Mouse (Mus musculus): ENCODE measurements around the gene Mavs. TPM values are rescaled to one million over a fixed set of nuclear protein-coding genes. Genes with fewer than 3 reads are reported as not detected.
"Not testable (repeated sequence)": the region's sequence is repeated elsewhere in the genome, so short reads cannot be mapped to it uniquely, and the experiment has no call there.

Gene Mavs
- polyA plus RNA-seq, 1 experiment from 2014 or later: 21.9 TPM

DNA sequence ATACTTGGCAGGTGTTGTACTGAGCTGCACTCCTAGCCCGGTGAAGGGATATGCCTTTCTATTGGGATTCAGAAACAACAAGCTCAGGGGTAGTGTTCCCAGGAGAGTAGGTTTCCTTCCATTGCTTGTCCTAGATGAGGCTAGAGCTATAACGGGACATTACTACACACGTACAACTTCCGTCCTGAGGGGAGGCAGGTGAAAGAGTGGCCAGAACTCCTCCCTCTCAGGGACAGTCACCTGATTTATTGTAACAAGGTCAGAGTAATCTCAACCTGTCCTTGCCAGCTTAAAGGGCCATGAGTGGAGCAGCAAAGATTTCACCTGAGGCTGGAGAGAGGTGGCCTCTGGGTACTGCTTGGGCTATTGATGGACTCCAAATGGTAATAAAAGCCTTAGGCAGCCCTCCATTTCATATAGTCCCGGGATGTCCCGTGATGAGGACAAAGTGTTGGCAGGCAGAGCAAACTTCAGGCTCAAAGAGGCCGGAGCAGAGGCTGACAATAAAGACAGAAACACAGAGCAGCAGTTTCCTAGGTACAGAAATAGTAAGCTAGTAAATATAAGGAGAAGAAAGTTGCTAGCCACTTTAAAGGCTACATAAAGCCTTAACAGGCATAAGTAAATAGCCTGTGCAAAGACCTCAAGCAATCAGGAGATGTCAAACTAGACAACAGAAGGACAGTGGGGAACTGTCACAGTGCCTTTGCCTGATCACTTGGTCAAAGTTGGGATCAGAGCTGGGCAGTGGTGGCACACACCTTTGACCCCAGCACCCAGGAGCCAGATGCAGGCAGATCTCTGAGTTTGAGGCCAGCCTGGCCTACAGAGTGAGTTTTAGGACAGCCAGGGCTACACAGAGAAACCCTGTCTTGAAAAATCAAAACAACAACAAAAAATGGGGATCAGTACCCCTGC lies 17.7 kb upstream of the Mavs start:
- H3K36me3 ChIP-seq: peaks cover 17% of the 10 kb centered on the region; the same call in 1 of the 2 replicates
- no peaks in the 10 kb centered on the region for H3K9me3 ChIP-seq (replicated peaks)
- no peak overlapping the region for H3K9ac ChIP-seq
- no peak overlapping the region for H3K4me2 ChIP-seq
- peak overlapping the region; percentile 8; the same call in 1 of the 2 replicates for H3K27ac ChIP-seq
- no peaks in the 10 kb centered on the region for H3K27me3 ChIP-seq
- WGBS: 60% methylated on average over 7 of the region's 7 CpGs
- peaks cover 29% of the 10 kb centered on the region for H3K4me1 ChIP-seq (replicated peaks)
- no peak overlapping the region for H3K4me3 ChIP-seq
- no peak; the same call in 1 of the 2 replicates for ATAC-seq (replicated peaks; ENCODE audit: insufficient number of reproducible peaks, insufficient read depth, low FRiP score, low read depth)

DNA sequence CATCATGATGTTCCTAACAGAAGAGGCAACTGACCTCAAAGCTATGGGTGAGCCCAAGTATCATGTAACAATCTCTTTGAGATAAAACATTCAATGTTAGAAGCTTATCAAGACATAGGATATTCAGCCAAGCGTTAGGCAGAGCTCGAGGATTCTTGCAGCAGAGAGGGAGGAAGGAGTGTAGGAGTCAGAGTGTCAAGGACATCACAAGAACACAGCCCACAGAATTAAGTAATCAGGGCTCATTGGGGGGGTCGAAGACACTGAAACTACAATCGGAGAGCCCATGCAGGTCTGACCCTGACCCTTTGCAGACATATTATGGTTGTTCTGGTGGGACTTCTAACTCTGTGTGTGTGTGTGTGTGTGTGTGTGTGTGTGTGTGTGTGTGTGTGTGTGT lies 13.8 kb upstream of the Mavs start:
- H3K27me3 ChIP-seq: no peaks in the 10 kb centered on the region
- no peak overlapping the region for H3K27ac ChIP-seq
- H3K4me1 ChIP-seq (replicated peaks): peaks cover 13% of the 10 kb centered on the region
- ATAC-seq (replicated peaks; ENCODE audit: insufficient number of reproducible peaks, insufficient read depth, low FRiP score, low read depth): no peak
- no peak overlapping the region for H3K4me3 ChIP-seq
- no peak overlapping the region for H3K9ac ChIP-seq
- no peaks in the 10 kb centered on the region for H3K36me3 ChIP-seq
- WGBS: 53% methylated on average over 4 of the region's 4 CpGs
- no peak overlapping the region for H3K4me2 ChIP-seq
- H3K9me3 ChIP-seq (replicated peaks): no peaks in the 10 kb centered on the region

DNA sequence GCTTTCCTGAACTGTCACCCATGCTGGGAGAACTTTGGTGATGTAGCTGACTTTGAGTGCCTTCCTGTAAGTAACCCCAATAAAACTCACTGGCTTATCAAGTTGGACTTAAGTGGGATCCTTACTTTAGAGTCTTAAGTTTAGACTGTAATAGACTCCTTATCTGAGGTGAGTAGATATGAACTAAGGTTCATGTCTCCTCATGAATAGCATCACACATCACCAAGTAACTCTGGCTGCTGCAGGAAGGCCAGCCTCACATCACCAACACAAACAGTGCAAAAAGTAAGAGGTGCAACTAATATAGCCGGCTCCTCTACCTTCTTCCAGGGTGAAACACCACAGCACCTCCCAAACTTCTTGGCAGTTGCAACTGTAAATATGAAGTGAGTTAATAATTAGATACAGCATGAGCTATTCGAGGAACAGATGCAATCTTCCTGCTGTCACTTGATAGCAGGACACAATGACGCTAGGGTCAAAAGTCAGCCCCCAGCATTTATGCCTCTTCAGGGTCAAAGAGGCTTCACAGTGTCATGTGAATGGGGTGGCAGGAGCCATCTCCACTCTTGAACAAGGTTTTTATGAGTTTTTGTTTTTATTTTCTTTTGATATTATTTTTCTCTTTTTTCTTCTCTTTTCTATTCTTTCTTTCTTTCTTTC lies 11.9 kb upstream of the Mavs start:
- no peak overlapping the region for H3K27ac ChIP-seq
- peaks cover 4% of the 10 kb centered on the region for H3K4me1 ChIP-seq (replicated peaks)
- H3K4me2 ChIP-seq: no peak overlapping the region
- 43% methylated on average over 3 of the region's 3 CpGs for WGBS
- H3K9ac ChIP-seq: no peak overlapping the region
- ATAC-seq (replicated peaks; ENCODE audit: insufficient number of reproducible peaks, insufficient read depth, low FRiP score, low read depth): no peak
- H3K9me3 ChIP-seq (replicated peaks): no peaks in the 10 kb centered on the region
- no peaks in the 10 kb centered on the region for H3K36me3 ChIP-seq
- no peaks in the 10 kb centered on the region for H3K27me3 ChIP-seq
- no peak overlapping the region for H3K4me3 ChIP-seq

GRCm38 (mm10) chr2:131222562-131222961 lies 11.3 kb upstream of the Mavs start:
- H3K36me3 ChIP-seq: no peaks in the 10 kb centered on the region
- H3K4me2 ChIP-seq: no peak overlapping the region
- no peaks in the 10 kb centered on the region for H3K27me3 ChIP-seq
- no peak overlapping the region for H3K9ac ChIP-seq
- 20% methylated on average over 5 of the region's 5 CpGs for WGBS
- H3K4me1 ChIP-seq (replicated peaks): peaks cover 4% of the 10 kb centered on the region
- ATAC-seq (replicated peaks; ENCODE audit: insufficient number of reproducible peaks, insufficient read depth, low FRiP score, low read depth): no peak
- no peak overlapping the region for H3K4me3 ChIP-seq
- H3K27ac ChIP-seq: no peak overlapping the region
- no peaks in the 10 kb centered on the region for H3K9me3 ChIP-seq (replicated peaks)

DNA sequence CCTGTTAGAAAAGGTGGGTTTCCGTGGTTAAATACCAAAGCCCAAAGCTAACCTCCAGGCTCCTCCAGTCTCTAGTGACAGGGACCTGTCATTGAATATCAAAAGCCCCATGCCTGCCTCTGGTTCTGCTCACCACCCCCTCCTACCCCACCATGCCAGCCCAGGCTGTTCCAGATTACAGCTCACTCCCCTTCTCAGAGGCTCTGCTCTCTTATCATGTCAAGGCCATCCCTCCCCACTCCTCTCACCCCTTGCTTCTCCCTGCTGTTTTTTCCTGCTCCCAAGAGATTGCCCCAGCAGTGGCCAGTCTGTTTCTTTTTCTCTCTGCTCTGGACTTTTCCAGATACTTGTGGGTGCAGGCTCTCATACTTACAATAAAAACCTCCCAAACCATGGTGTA lies 10.3 kb upstream of the Mavs start:
- Histone ChIP-seq H3K27ac (no peak overlapping the region), H3K27me3 (no peaks in the 10 kb centered on the region), H3K4me1 (replicated peaks) (peaks cover 4% of the 10 kb centered on the region), H3K9ac (no peak overlapping the region), H3K4me2 (no peak overlapping the region), H3K9me3 (replicated peaks) (no peaks in the 10 kb centered on the region), H3K36me3 (no peaks in the 10 kb centered on the region), H3K4me3 (no peak overlapping the region)
- ATAC-seq (replicated peaks; ENCODE audit: insufficient number of reproducible peaks, insufficient read depth, low FRiP score, low read depth): no peak
- WGBS: 62% methylated on average over 1 of the region's 1 CpGs

- Histone ChIP-seq H3K4me2 (no peak overlapping the region), H3K4me1 (replicated peaks) (peaks cover 4% of the 10 kb centered on the region), H3K9me3 (replicated peaks) (no peaks in the 10 kb centered on the region), H3K27ac (no peak overlapping the region), H3K4me3 (no peak overlapping the region), H3K9ac (no peak overlapping the region), H3K27me3 (no peaks in the 10 kb centered on the region), H3K36me3 (no peaks in the 10 kb centered on the region)
- 82% methylated on average over 6 of the region's 6 CpGs for WGBS
- no peak for ATAC-seq (replicated peaks; ENCODE audit: insufficient number of reproducible peaks, insufficient read depth, low FRiP score, low read depth)
These were observed 8.7 kb upstream of the Mavs start for GRCm38 (mm10) chr2:131225178-131225577.

DNA sequence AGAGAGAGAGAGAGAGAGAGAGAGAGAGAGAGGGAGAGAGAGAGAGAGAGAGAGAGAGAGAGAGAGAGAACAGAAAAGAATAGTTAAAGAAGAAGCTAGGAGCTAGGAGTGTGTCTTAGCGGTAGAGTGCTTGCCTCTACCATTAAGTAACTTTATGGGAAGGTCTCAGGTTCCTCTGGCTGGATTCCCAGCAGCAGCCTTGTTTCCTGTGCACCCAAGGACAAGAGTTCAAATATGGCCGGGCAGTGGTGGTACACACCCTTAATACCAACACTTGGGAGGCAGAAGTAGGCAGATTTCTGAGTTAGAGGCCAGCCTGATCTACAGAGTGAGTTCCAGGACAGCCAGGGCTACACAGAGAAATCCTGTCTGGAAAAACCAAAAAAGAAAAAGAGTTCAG lies 7.2 kb upstream of the Mavs start:
- not testable (repeated sequence) for ATAC-seq (replicated peaks; ENCODE audit: insufficient number of reproducible peaks, insufficient read depth, low FRiP score, low read depth); H3K36me3 ChIP-seq; H3K27me3 ChIP-seq; H3K9me3 ChIP-seq (replicated peaks); H3K4me1 ChIP-seq (replicated peaks); H3K9ac ChIP-seq; H3K27ac ChIP-seq; H3K4me2 ChIP-seq; H3K4me3 ChIP-seq
- WGBS: 62% methylated on average over 2 of the region's 2 CpGs

DNA sequence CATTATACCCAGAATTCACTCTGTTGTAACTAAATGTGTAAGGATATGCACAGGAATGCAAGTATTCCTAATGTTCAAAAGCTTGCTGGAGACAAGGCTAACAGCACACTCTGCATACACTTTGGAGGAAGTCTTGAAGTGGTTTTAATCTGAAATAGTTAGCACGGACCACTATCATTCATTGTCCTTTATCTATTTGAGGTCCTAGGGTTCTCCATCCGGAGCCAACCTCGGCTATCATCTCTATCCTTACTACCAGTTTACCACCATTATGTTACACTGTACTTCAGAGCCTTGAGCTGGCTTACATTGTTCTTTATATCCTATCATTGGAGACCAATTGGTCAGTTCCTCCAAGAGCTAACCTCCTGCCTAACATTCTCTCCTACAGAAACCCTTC lies 6.6 kb upstream of the Mavs start:
- Histone ChIP-seq H3K27me3 (no peaks in the 10 kb centered on the region), H3K9me3 (replicated peaks) (no peaks in the 10 kb centered on the region)
- 73% methylated on average over 3 of the region's 3 CpGs for WGBS

DNA sequence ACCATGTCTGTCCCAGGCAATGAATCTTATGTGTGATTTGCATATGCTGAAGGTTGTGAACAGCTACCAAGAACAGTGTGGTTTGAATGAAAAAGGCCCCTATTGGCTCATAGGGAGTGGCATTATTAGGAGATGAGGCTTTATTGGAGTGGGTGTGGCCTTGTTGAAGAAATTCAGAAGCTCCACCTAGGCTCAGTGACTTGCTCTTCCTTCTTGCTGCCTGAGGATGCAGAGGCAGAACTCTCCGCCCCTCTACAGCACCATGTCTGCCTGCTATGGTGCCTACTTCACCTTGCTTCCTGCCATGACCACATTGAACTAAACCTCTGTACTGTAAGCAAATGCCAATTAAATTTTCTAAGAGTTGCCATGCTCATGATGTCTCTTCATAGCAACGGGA lies 1.3 kb upstream of the Mavs start:
- Histone ChIP-seq H3K9me3 (replicated peaks) (no peaks in the 10 kb centered on the region), H3K27ac (no peak overlapping the region), H3K36me3 (no peaks in the 10 kb centered on the region), H3K4me2 (no peak overlapping the region), H3K4me1 (replicated peaks) (peaks cover 22% of the 10 kb centered on the region), H3K9ac (no peak overlapping the region), H3K27me3 (no peaks in the 10 kb centered on the region), H3K4me3 (no peak overlapping the region)
- 85% methylated on average over 2 of the region's 2 CpGs for WGBS
- no peak for ATAC-seq (replicated peaks; ENCODE audit: insufficient number of reproducible peaks, insufficient read depth, low FRiP score, low read depth)

More for the DNA sequence above, 6.6 kb upstream of the Mavs start:
- H3K9ac ChIP-seq: no peak overlapping the region
- peaks cover 4% of the 10 kb centered on the region for H3K4me1 ChIP-seq (replicated peaks)
- no peaks in the 10 kb centered on the region for H3K36me3 ChIP-seq
- no peak for ATAC-seq (replicated peaks; ENCODE audit: insufficient number of reproducible peaks, insufficient read depth, low FRiP score, low read depth)
- H3K27ac ChIP-seq: no peak overlapping the region
- no peak overlapping the region for H3K4me2 ChIP-seq
- H3K4me3 ChIP-seq: no peak overlapping the region

DNA sequence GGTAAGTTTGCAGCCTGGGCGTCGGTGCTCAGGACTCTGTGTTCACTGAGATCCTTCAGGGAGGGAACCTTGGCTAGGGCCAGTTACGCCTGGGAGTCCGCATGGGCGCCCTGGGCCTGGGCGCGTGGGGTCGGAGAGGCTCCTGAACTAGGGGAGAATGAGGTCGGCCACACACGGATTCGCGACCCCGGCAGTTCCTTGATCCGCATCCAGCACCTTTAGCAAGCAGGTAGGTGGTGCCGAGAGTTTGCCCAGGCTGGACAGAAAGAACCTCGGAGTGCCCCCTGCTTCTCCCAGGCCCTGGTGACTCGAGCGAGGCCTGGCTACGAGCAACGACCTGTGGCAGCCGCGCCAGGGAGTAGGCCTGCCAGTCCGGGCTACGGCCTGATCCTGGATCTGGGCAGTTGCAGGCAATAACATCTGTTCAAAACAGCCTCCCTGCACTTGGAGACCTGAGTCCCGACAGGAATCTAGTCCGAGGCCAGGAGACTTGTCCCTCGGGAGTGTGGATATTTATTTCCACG lies 326 bp downstream of the Mavs start:
- Histone ChIP-seq H3K4me2 (peak overlapping the region; percentile 91), H3K9ac (peak overlapping the region; percentile 82), H3K4me1 (replicated peaks) (peaks cover 22% of the 10 kb centered on the region), H3K9me3 (replicated peaks) (no peaks in the 10 kb centered on the region), H3K4me3 (peak overlapping the region; percentile 75), H3K36me3 (peaks cover 1% of the 10 kb centered on the region; the same call in 1 of the 2 replicates), H3K27me3 (no peaks in the 10 kb centered on the region), H3K27ac (peak overlapping the region; percentile 84)
- 6% methylated on average over 28 of the region's 28 CpGs for WGBS
- ATAC-seq (replicated peaks; ENCODE audit: insufficient number of reproducible peaks, insufficient read depth, low FRiP score, low read depth): peak; percentile 33; the same call in 1 of the 2 replicates

DNA sequence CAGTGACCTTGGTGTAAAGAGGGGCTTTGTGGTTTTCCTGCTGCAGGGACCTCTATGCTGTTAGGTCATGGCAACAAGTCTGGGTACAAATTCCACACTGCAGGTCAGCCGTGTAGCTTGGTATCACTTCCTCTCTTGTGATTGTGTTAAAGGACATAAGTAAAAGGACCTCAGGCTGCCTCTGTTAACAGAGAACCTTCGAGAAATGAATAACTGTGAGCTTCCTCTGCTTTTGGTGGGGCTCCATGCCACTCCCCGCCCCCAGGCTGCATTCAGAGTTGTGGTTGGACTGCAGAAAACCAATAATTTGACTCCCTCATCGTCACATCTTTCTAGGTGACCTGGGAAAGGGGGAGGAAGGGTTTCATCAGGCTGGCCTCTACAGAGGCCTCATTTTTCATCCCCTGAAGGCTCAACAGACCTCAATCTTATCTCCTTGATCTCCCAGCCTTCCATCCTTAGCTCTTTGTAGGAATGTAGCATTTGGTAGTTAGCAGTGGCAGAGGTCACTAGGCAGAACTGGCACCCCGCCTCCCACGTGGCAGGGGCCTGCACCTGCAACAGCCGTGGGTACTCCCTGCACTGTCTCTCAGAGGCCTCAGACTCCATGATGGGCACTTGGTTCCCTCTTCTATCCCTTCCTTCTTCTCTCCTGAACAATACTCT lies 1.2 kb downstream of the Mavs start:
- H3K9ac ChIP-seq: peak overlapping the region; percentile 82; the same call in 1 of the 2 replicates
- 63% methylated on average over 7 of the region's 7 CpGs for WGBS
- no peaks in the 10 kb centered on the region for H3K27me3 ChIP-seq
- no peaks in the 10 kb centered on the region for H3K9me3 ChIP-seq (replicated peaks)
- no peak for ATAC-seq (replicated peaks; ENCODE audit: insufficient number of reproducible peaks, insufficient read depth, low FRiP score, low read depth)
- peak overlapping the region; percentile 91 for H3K4me2 ChIP-seq
- H3K27ac ChIP-seq: no peak overlapping the region
- peaks cover 10% of the 10 kb centered on the region; the same call in 1 of the 2 replicates for H3K36me3 ChIP-seq
- H3K4me1 ChIP-seq (replicated peaks): peaks cover 22% of the 10 kb centered on the region
- peak overlapping the region; percentile 75 for H3K4me3 ChIP-seq
